Mouse (Mus musculus) CD4-positive naive resting alpha-beta T cell, adult 57 days (primary cell): ENCODE results near the gene Rassf6. TPM values are rescaled to one million over a fixed set of nuclear protein-coding genes. Genes with fewer than 3 reads are reported as not detected.

Experiments used
- total RNA-seq: library from RNA; stranded (reverse); gene quantifications from one replicate; pipeline ENCODE4 v1.2.4, GENCODE M21; 2023

Gene Rassf6
- not detected for total RNA-seq

DNA sequence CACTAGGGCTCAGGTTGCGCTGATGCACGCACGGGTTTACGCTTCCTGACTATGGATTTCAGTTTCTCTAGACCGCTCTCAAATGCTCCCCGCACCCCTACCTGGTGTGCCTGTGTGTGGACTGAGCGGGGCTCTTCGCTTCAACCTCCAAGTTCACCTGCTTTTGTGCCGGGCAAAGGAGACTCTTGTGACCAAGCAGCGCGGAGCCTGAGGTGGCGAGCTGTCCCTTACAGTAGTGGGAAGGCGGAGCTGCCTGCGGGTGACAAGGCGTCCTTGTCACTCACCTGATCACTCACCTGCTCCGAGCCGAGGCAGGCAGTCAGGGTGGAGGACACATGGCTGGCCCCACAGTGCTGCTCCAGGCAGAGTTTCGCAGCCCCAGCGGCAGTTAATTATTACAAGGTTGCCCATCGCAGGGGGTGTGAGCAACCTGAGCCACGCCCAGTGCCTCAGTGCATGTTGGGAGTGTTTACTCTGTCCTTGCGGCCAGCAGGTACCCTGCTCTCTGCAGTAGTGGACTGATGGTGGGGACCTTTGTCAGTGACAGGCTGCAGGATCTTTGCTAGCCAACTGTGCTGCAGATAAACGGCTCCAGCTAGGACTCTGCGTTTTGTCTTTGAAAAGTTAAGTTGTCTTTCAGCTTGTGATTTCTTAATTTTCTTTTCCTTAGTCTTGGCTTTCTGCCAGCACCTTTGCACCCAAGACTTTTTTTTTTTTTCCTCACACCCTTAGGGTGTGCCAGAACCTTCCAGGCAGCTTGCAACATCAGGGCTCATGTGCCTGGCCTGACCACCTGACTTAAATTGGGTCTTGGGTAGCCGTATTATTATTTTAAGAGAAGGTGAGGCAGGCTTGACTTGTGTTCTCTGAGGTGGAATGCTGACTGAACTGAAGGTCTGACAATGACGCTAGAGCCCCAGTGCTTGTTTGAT, at the start of gene Rassf6:
TSS of gene Rassf6 (minus strand) at position 372 of the 932 bp plus-strand sequence.

DNA sequence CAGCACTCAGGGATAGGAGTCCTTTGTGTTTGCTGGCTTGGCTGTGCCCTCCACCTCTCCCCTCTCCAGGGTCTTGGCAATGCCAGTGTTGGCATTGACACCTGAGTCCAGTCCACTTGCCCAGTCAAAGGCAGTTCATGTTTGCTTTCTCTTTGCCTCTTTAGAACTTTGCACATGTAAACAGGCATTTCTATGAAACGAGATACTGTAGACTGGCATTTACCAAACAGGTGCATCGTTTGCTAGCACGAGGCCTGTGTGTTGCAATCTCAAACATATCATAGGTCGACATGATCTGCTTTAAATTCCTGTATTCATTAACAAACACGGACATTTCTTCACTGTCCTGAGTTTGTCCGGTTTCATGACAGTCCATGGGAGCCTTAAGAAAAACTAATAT, 79.7 kb downstream of the Rassf6 start, which contains the start of gene 5830473C10Rik:
TSS of gene 5830473C10Rik (plus strand) at position 365 of the 400 bp plus-strand sequence.

Other genes with a start within 250 kb of the Rassf6 start
- not detected for gene Alb, start 179.8 kb downstream of the Rassf6 start, total RNA-seq
- 9.4 TPM for gene Afp, start 149.9 kb downstream of the Rassf6 start, total RNA-seq
- not detected for gene Afm, start 121.7 kb downstream of the Rassf6 start, total RNA-seq
- gene 5830473C10Rik, start 79.5 kb downstream of the Rassf6 start, total RNA-seq = not detected
- 0.62 TPM for gene Cxcl5, start 118.7 kb upstream of the Rassf6 start, total RNA-seq
- 7.9 TPM for gene Ppbp, start 127.9 kb upstream of the Rassf6 start, total RNA-seq
- 4.3 TPM for gene Pf4, start 131.8 kb upstream of the Rassf6 start, total RNA-seq
- gene Cxcl3, start 145.4 kb upstream of the Rassf6 start, total RNA-seq = not detected
- gene Cxcl15, start 153.9 kb upstream of the Rassf6 start, total RNA-seq = not detected